Mouse (Mus musculus): Measurements from ENCODE around the gene Myo15b. TPM values are rescaled to one million over a fixed set of nuclear protein-coding genes. Genes with fewer than 3 reads are reported as not detected.

The Myo15b gene
- polyA plus RNA-seq, 1 experiment = 1.1 TPM

- no peak overlapping the region for H3K27ac ChIP-seq (ENCODE audit: insufficient read depth, low read length)
- H3K4me3 ChIP-seq (ENCODE audit: insufficient read depth, low read length) = no peak overlapping the region
- no peak for TF ChIP-seq POLR2A (IDR thresholded peaks at IDR 0.05; ENCODE audit: extremely low read depth, insufficient read depth, low read length)
- TF ChIP-seq CTCF (IDR thresholded peaks at IDR 0.05; ENCODE audit: extremely low read depth, insufficient read depth, low read length) = no peak
- peaks cover 1% of the 10 kb centered on the region; the same call in 1 of the 2 replicates for H3K4me1 ChIP-seq (ENCODE audit: control insufficient read depth, insufficient read depth, low read length)
Measured at GRCm38 (mm10) chr11:115929818-115930217, 71.6 kb downstream of the Myo15b start.

- no peak overlapping the region for H3K4me3 ChIP-seq (ENCODE audit: insufficient read depth, low read length)
- no peak overlapping the region for H3K27ac ChIP-seq (ENCODE audit: insufficient read depth, low read length)
- peaks cover 1% of the 10 kb centered on the region; the same call in 1 of the 2 replicates for H3K4me1 ChIP-seq (ENCODE audit: control insufficient read depth, insufficient read depth, low read length)
- TF ChIP-seq POLR2A (IDR thresholded peaks at IDR 0.05; ENCODE audit: extremely low read depth, insufficient read depth, low read length) (no peak), CTCF (IDR thresholded peaks at IDR 0.05; ENCODE audit: extremely low read depth, insufficient read depth, low read length) (no peak)
Measured at GRCm38 (mm10) chr11:115931235-115931634, 73.0 kb downstream of the Myo15b start.

GRCm38 (mm10) chr11:115933108-115933746 lies 75.0 kb downstream of the Myo15b start, which contains the start of the genes Sap30bp and Recql5:
Sap30bp (plus strand) TSS chr11:115933282.
Recql5 (minus strand) TSS chr11:115933477.
- TF ChIP-seq POLR2A (IDR thresholded peaks at IDR 0.05; ENCODE audit: extremely low read depth, insufficient read depth, low read length) = peak; percentile 82
- TF ChIP-seq CTCF (IDR thresholded peaks at IDR 0.05; ENCODE audit: extremely low read depth, insufficient read depth, low read length) = no peak
- Histone ChIP-seq H3K27ac (ENCODE audit: insufficient read depth, low read length) (no peak within 1 kb of the TSS), H3K4me1 (ENCODE audit: control insufficient read depth, insufficient read depth, low read length) (peaks cover 1% of the 10 kb centered on the region; the same call in 1 of the 2 replicates), H3K4me3 (ENCODE audit: insufficient read depth, low read length) (peak within 1 kb of the TSS; percentile 75)

- Histone ChIP-seq H3K27ac (ENCODE audit: insufficient read depth, low read length) (no peak overlapping the region), H3K4me1 (ENCODE audit: control insufficient read depth, insufficient read depth, low read length) (peaks cover 1% of the 10 kb centered on the region; the same call in 1 of the 2 replicates), H3K4me3 (ENCODE audit: insufficient read depth, low read length) (peak overlapping the region; percentile 75)
- TF ChIP-seq POLR2A (IDR thresholded peaks at IDR 0.05; ENCODE audit: extremely low read depth, insufficient read depth, low read length) (no peak), CTCF (IDR thresholded peaks at IDR 0.05; ENCODE audit: extremely low read depth, insufficient read depth, low read length) (no peak)
Measured at GRCm38 (mm10) chr11:115933747-115934110, 75.5 kb downstream of the Myo15b start.

DNA sequence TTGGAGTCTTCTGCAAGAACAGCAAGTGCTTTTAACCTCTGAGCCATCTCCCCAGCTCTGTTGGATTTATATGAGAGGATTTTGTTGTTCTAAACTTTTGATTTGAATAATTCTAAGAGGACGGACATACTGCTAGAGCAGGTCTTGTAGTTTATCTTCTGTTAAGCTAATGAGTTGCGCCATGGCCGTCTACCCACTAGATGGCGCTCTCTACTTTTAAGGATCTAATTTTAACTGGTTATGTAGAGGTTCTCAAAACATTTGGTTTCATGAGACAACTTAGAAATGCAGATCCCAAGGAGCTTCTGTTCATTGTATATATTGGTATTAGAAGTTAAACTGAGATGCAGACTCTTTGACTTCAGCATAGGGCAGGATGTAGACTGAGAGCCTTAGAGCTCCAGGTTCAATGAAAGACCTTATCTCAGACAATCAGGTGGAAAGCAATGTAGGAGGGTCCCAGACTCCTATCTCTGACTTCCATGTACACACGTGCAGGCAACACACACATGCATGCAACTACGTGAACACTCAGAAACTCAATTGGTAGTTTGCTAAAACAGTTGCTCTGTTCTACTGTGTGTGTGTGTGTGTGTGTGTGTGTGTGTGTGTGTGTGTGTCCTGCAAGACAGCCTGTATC lies 81.6 kb downstream of the Myo15b start:
- no peak overlapping the region for H3K27ac ChIP-seq (ENCODE audit: insufficient read depth, low read length)
- H3K4me1 ChIP-seq (ENCODE audit: control insufficient read depth, insufficient read depth, low read length) = no peaks in the 10 kb centered on the region
- no peak overlapping the region for H3K4me3 ChIP-seq (ENCODE audit: insufficient read depth, low read length)
- TF ChIP-seq CTCF (IDR thresholded peaks at IDR 0.05; ENCODE audit: extremely low read depth, insufficient read depth, low read length) (peak; percentile 69), POLR2A (IDR thresholded peaks at IDR 0.05; ENCODE audit: extremely low read depth, insufficient read depth, low read length) (no peak)

GRCm38 (mm10) chr11:115941980-115942379 lies 83.8 kb downstream of the Myo15b start:
- Histone ChIP-seq H3K4me1 (ENCODE audit: control insufficient read depth, insufficient read depth, low read length) (no peaks in the 10 kb centered on the region), H3K4me3 (ENCODE audit: insufficient read depth, low read length) (no peak overlapping the region), H3K27ac (ENCODE audit: insufficient read depth, low read length) (no peak overlapping the region)
- TF ChIP-seq CTCF (IDR thresholded peaks at IDR 0.05; ENCODE audit: extremely low read depth, insufficient read depth, low read length) = peak; percentile 31; the same call in 1 of the 2 replicates
- no peak for TF ChIP-seq POLR2A (IDR thresholded peaks at IDR 0.05; ENCODE audit: extremely low read depth, insufficient read depth, low read length)

Other genes starting within 250 kb of the Myo15b start
- 37.2 and 39.7 TPM in 2 replicates for gene Mif4gd, start 245.4 kb upstream of the Myo15b start, polyA plus RNA-seq (2012; rRNA removed)
- 88.3 and 91.8 TPM in 2 replicates for gene Slc25a19, start 230.1 kb upstream of the Myo15b start, polyA plus RNA-seq (2012; rRNA removed)
- 106 and 110 TPM in 2 replicates for gene Grb2, start 149.8 kb upstream of the Myo15b start, polyA plus RNA-seq (2012; rRNA removed)
- gene Tmem94, start 93.0 kb upstream of the Myo15b start, polyA plus RNA-seq (2012; rRNA removed) = 44.8 and 45.7 TPM in 2 replicates
- gene Caskin2, start 44.8 kb upstream of the Myo15b start, polyA plus RNA-seq (2012; rRNA removed) = 22.1 and 24.1 TPM in 2 replicates
- gene Tsen54, start 43.7 kb upstream of the Myo15b start, polyA plus RNA-seq (2012; rRNA removed) = 15.3 and 15.8 TPM in 2 replicates
- 3.1 and 3.2 TPM in 2 replicates for gene Llgl2, start 34.4 kb upstream of the Myo15b start, polyA plus RNA-seq (2012; rRNA removed)
- 0.57 and 0.58 TPM in 2 replicates for gene Smim5, start 41.6 kb downstream of the Myo15b start, polyA plus RNA-seq (2012; rRNA removed)
- gene Smim6, start 53.6 kb downstream of the Myo15b start, polyA plus RNA-seq (2012; rRNA removed) = not detected in 2 replicates
- gene Sap30bp, start 74.9 kb downstream of the Myo15b start, polyA plus RNA-seq (2012; rRNA removed) = 51.2 and 57.0 TPM in 2 replicates
- 31.7 and 36.4 TPM in 2 replicates for gene Recql5, start 75.1 kb downstream of the Myo15b start, polyA plus RNA-seq (2012; rRNA removed)
- gene Itgb4, start 116.3 kb downstream of the Myo15b start, polyA plus RNA-seq (2012; rRNA removed) = 8.0 and 8.2 TPM in 2 replicates
- gene Galk1, start 154.3 kb downstream of the Myo15b start, polyA plus RNA-seq (2012; rRNA removed) = 19.2 and 20.4 TPM in 2 replicates
- 217 and 235 TPM in 2 replicates for gene H3f3b, start 169.6 kb downstream of the Myo15b start, polyA plus RNA-seq (2012; rRNA removed)
- gene Unk, start 171.9 kb downstream of the Myo15b start, polyA plus RNA-seq (2012; rRNA removed) = 31.1 and 33.4 TPM in 2 replicates
- gene Unc13d, start 219.6 kb downstream of the Myo15b start, polyA plus RNA-seq (2012; rRNA removed) = 0.96 and 1.3 TPM in 2 replicates
- gene Wbp2, start 228.6 kb downstream of the Myo15b start, polyA plus RNA-seq (2012; rRNA removed) = 438 and 447 TPM in 2 replicates

All from cortical plate, adult 2 months (tissue).